Mouse (Mus musculus) lung, postnatal 0 days (tissue): ENCODE results near the gene Shmt2.

Experiments used
- CTCF ChIP-seq: IDR thresholded peaks from 2 replicates; pipeline ENCODE4 v1.5.1; 2016; ENCODE audit warnings: antibody characterized with exemption, mild to moderate bottlenecking
- EP300 ChIP-seq: IDR thresholded peaks from 2 replicates; pipeline ENCODE4 v1.6.1; 2016; ENCODE audit warnings: antibody characterized with exemption, mild to moderate bottlenecking, control low read depth

GRCm38 (mm10) chr10:127514764-127515163, 7.5 kb downstream of the Shmt2 start, which contains the start of gene Ndufa4l2:
- TF ChIP-seq EP300 (no peak), CTCF (no peak)
